Mouse (Mus musculus): ENCODE data around the gene Zfp398. TPM values are rescaled to one million over a fixed set of nuclear protein-coding genes. Genes with fewer than 3 reads are reported as not detected.

The Zfp398 gene
- total and polyA plus RNA-seq, 3 experiments = 1.5 to 4.6 (median 2.2) TPM

GRCm38 (mm10) chr6:47878133-47878514 is 42.7 kb downstream of the Zfp398 start:
- dilution Hi-C loops (cut with MboI; ENCODE audit: extremely low pct_ligation_motif_present, extremely low pct_unique_long_range_greater_than_20kb, low sequenced_read_pairs) = no loop called here
- peak overlapping the region; percentile 73 for H3K9ac ChIP-seq (ENCODE audit: insufficient read depth, low read depth)

GRCm38 (mm10) chr6:47878593-47878992 is 43.1 kb downstream of the Zfp398 start:
- peak; percentile 3 for DNase-seq (ENCODE audit: extremely low read depth)
- Histone ChIP-seq H3K4me3 (replicated peaks in 1 of 3; ENCODE audit: low read depth in 2 of 3, low read length in 2 of 3, poor library complexity in 1 of 3) (peak overlapping the region; percentile 69 to 85 (median 74)), H3K27me3 (replicated peaks) (no peaks in the 10 kb centered on the region), H3K27ac (ENCODE audit: insufficient read depth, low read depth) (no peak overlapping the region), H3K36me3 (replicated peaks in 1 of 2; ENCODE audit: control insufficient read depth in 1 of 2, insufficient read depth in 1 of 2, low read length in 1 of 2) (peaks cover 24 to 39% of the 10 kb centered on the region in 2 experiments), H3K79me2 (replicated peaks; ENCODE audit: control insufficient read depth, extremely low read depth, insufficient read depth, poor library complexity, severe bottlenecking) (peaks cover 7% of the 10 kb centered on the region), H3K4me2 (ENCODE audit: insufficient read depth, low read depth, poor library complexity, severe bottlenecking) (peak overlapping the region; percentile 96), H3K4me1 (ENCODE audit: control insufficient read depth in 1 of 2, insufficient read depth in 2 of 2) (peaks cover 10 to 37% of the 10 kb centered on the region in 2 experiments), H3K9me3 (replicated peaks; ENCODE audit: low read length) (no peaks in the 10 kb centered on the region), H3K9ac (ENCODE audit: insufficient read depth, low read depth) (peak overlapping the region; percentile 73)
- TF ChIP-seq HCFC1 (IDR thresholded peaks at IDR 0.05; ENCODE audit: low read depth, low read length) = no peak
- no peak for TF ChIP-seq NRF1 (IDR thresholded peaks at IDR 0.05; ENCODE audit: low read depth, low read length)
- TF ChIP-seq USF1 (IDR thresholded peaks at IDR 0.05; ENCODE audit: low read depth, low read length) = no peak
- TF ChIP-seq JUN (IDR thresholded peaks at IDR 0.05; ENCODE audit: insufficient read depth, low read depth, low read length) = no peak
- dilution Hi-C loops (cut with MboI; ENCODE audit: extremely low pct_ligation_motif_present, extremely low pct_unique_long_range_greater_than_20kb, low sequenced_read_pairs) (no loop called here), in situ Hi-C loops (cut with MboI; ENCODE audit: low pct_ligation_motif_present, low pct_unique_long_range_greater_than_20kb, low sequenced_read_pairs) (no loop called here)

More at GRCm38 (mm10) chr6:47878133-47878514, 42.7 kb downstream of the Zfp398 start:
- TF ChIP-seq NRF1 (IDR thresholded peaks at IDR 0.05; ENCODE audit: low read depth, low read length) (no peak), ZMIZ1 (IDR thresholded peaks at IDR 0.05; ENCODE audit: low read depth, low read length) (no peak), ELF1 (IDR thresholded peaks at IDR 0.05; ENCODE audit: low read depth, low read length) (no peak), TBP (conservative IDR thresholded peaks at IDR 0.05; ENCODE audit: low read depth, low read length) (no peak), USF1 (IDR thresholded peaks at IDR 0.05; ENCODE audit: low read depth, low read length) (no peak), MXI1 (IDR thresholded peaks at IDR 0.05; ENCODE audit: low read depth, low read length) (no peak), ETS1 (conservative IDR thresholded peaks at IDR 0.05; ENCODE audit: low read depth, low read length) (no peak), PAX5 (IDR thresholded peaks at IDR 0.05; ENCODE audit: low read length) (no peak), CHD2 (IDR thresholded peaks at IDR 0.05; ENCODE audit: low read length) (no peak), MAFK (IDR thresholded peaks at IDR 0.05; ENCODE audit: insufficient replicate concordance, low read length) (no peak), HCFC1 (IDR thresholded peaks at IDR 0.05; ENCODE audit: low read depth, low read length) (no peak), ZNF384 (IDR thresholded peaks at IDR 0.05; ENCODE audit: low read depth, low read length) (no peak), CHD1 (IDR thresholded peaks at IDR 0.05; ENCODE audit: low read depth, low read length) (no peak; the same call in 1 of the 2 replicates), SMC3 (IDR thresholded peaks at IDR 0.05; ENCODE audit: low read depth, low read length) (no peak), MYC (IDR thresholded peaks at IDR 0.05; ENCODE audit: low read depth, low read length) (no peak), RCOR1 (conservative IDR thresholded peaks at IDR 0.05; ENCODE audit: low read depth, low read length) (no peak)
- no peaks in the 10 kb centered on the region for H3K9me3 ChIP-seq (replicated peaks; ENCODE audit: low read length)
- H3K27me3 ChIP-seq (replicated peaks) = no peaks in the 10 kb centered on the region
- H3K4me2 ChIP-seq (ENCODE audit: insufficient read depth, low read depth, poor library complexity, severe bottlenecking) = peak overlapping the region; percentile 96
- H3K79me2 ChIP-seq (replicated peaks; ENCODE audit: control insufficient read depth, extremely low read depth, insufficient read depth, poor library complexity, severe bottlenecking) = peaks cover 7% of the 10 kb centered on the region
- peaks cover 10 to 37% of the 10 kb centered on the region in 2 experiments for H3K4me1 ChIP-seq (ENCODE audit: control insufficient read depth in 1 of 2, insufficient read depth in 2 of 2)
- H3K36me3 ChIP-seq (replicated peaks in 1 of 2; ENCODE audit: control insufficient read depth in 1 of 2, insufficient read depth in 1 of 2, low read length in 1 of 2) = peaks cover 22 to 35% of the 10 kb centered on the region in 2 experiments
- in situ Hi-C loops (cut with MboI; ENCODE audit: low pct_ligation_motif_present, low pct_unique_long_range_greater_than_20kb, low sequenced_read_pairs) = no loop called here
- H3K27ac ChIP-seq (ENCODE audit: insufficient read depth, low read depth) = no peak overlapping the region; the same call in 1 of the 2 replicates
- peak; percentile 17 for DNase-seq (ENCODE audit: extremely low read depth)
- peak overlapping the region; percentile 69 to 85 (median 74) for H3K4me3 ChIP-seq (replicated peaks in 1 of 3; ENCODE audit: low read depth in 2 of 3, low read length in 2 of 3, poor library complexity in 1 of 3)

Data from CH12.LX (cell line).